Mouse (Mus musculus): ENCODE measurements around the gene Ttf1.

Gene Ttf1

DNA sequence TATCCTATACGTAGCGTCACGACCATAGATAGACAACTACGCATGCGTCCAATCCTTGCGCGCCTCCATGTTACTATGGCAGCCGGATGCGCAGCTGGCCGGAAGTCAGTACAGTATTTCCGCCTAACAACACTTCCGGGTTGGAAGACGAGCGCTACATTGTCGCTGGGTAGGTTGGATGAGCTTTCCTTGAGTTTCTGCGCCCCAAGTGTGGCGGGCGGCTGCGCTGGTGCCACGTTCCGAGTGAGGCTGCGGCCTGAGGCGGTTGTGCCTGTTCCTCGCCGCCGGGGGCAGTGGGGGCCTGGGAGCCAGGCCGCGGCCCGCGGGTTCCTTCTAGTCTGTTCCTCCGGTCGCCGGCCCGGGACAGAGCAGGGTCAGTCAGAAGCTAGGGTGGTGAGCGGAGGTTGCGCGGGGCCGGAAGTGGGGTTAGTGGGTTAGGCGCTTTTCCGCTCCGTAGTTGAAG, at the start of gene Ttf1:
TSS of gene Ttf1 (plus strand) at position 128 of the 463 bp plus-strand sequence.
- peak; percentile 82 for DNase-seq (ENCODE audit: low read depth)

DNA sequence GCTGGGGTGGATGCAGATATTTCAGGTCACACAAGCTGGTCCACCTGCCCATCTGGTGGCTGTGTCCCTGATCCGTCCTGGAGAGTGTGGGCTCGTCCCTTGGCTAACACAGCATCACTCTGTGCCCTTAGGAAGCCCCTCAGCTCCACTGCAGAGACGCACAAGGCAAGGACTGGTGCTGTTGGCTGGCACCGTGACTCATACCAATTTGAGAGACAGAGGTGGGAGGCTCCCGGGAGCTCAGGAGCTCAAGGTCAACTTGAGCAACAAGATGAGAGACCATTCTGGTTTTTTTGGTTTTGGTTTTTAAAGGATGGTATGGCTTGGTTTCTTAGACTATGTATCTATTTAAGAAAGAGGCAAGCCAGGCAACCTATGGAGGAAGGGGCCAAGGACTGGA, 47.5 kb upstream of the Ttf1 start:
- DNase-seq (ENCODE audit: low read depth), result no peak

DNA sequence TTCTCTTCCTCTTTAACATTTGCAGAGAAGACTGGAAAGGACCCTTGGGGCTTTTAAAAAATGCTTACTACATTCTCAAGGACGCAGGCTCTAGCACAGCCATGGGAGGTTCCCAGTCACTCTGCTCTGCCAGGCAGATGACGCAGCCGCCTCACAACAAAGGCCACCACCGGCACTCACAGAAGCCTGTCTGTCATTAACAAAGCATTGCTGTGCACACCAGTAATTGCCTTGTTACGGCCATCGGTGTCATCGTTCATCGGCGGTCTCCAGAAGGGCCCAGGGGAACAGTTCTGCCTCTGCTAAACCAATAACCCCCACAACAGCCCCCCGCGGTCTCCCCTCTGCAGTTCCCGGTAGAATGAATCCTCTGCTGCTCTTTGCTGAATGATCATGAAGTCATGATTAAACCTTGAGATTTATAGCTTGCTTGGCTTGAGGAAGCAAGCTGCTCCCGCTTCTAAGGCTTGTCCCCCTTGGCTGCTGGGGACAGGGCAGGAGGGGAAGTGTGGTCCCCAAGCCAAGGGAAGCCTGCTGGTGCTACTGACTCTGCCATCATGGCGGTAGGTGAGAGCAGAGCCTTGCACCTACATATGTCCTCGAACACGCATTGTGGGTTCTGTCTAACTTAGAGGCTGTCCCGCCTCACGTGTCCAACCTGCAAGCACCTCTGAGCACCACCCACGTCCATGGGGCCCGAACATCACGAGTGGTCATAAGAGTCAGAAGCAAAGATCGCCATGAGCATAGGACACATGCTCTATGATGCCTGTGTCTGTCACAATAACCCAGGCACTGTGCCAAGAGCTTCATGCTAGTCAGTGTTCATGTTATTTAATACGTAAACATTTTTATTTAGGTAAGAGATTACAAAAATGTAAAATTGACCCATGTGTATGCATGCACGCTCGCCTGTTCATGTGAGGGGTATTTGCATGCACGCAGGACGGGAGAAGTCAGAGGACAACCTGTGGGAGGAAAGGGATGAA, 43.2 kb upstream of the Ttf1 start:
- no peak for DNase-seq (ENCODE audit: low read depth)

- no peak for DNase-seq (ENCODE audit: low read depth)
Observed at GRCm38 (mm10) chr2:29018680-29019079, 41.4 kb upstream of the Ttf1 start.

- DNase-seq (ENCODE audit: low read depth), result no peak
Observed at GRCm38 (mm10) chr2:29021025-29021424, 39.0 kb upstream of the Ttf1 start.

DNA sequence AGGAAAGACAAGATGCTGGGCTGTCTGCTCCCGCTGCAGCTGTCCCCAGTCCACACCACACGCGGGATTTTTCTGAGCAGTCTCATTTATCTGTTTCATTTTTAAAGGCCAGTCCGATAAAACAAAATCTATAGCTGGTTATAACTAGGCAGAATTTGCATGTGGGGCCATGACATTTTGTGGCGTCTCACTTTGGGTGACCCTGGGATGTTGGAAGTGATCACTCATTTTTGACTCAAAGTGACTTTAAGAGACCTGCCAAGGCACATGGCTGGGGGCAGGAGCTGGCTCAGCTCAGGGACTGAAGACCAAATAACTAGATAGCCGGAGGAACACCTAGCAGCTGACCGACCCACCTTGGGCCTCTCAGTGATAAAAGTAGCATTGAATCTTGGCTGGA, 37.1 kb upstream of the Ttf1 start:
- no peak for DNase-seq (ENCODE audit: low read depth)

- no peak for DNase-seq (ENCODE audit: low read depth)
Observed at GRCm38 (mm10) chr2:29025284-29025683, 34.8 kb upstream of the Ttf1 start.

DNA sequence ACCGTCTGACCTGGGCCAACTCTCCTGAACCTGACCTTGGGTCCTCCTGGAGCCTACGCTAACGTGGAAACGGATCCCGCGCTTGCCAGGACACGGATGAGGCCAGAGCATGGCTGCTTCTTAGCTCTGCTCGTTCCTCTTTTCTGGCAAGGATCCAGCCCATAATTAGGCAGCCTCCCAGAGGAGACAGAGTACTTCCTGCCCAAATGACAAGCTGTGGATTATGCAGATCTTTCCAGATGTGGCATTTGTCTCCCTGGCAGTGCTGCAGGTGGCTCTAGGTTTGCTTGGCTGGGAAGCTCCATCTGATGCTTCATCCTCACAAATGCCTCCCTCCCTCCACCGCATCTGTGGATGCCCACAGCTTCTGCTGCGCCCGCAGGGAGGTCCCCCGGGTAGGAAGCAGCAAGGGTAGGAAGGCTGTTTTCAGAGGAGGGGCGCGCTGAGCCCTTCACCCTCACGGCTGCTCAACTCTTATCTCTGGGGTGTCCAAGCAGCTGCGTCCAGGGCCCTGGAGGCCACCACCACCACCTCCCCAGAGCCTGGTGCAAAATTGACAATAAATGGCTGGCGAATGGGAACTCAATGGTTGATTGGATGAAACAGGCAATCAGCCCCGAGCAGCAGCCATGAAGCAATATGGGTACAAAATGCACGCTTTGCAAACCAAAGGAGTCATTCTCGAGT, 29.9 kb upstream of the Ttf1 start:
- no peak for DNase-seq (ENCODE audit: low read depth)

- DNase-seq (ENCODE audit: low read depth), result no peak
Observed at GRCm38 (mm10) chr2:29031951-29032350, 28.1 kb upstream of the Ttf1 start.

DNA sequence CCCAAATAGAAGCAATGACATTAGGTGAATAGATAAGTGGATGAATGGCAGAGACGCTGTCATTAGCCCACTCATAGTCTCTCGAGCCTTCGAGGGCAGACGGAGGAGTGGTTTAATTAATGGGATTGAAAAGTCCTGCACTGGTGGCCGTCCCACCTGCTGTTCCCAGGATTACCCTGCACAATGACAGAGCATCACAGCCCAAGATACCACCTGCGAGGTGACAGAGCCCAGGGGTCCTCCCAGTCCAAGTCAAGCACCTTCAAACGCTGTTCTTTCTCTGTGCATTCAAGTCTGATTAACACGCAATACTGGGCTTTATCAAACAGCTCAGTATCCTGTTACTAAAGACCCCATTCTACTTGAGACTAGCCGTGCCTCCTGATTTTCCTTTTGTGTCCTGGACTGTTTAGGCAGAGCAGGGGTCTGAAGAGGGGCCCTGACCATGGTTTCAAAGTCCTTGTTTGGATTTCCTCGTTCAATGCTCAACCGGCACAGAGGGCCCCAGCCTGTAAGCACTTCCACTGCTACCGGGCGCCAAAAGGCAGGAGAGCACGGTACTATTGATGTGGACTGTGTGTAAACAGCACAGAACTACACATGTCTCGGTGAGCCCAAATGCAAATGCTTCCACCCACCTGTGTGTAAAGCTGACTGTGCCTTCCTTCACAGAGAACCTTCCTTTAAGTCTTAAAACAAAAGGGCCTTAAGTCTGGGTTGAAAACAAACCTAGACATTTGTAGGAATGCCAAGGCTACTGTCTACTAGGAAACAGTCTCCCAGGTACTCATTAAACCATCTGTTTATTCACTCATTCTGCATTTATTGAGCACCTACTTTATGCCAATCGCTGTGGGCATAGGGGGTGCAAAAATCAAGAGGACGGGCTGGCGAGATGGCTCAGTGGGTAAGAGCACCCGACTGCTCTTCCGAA, 25.3 kb upstream of the Ttf1 start:
- no peak for DNase-seq (ENCODE audit: low read depth)

DNA sequence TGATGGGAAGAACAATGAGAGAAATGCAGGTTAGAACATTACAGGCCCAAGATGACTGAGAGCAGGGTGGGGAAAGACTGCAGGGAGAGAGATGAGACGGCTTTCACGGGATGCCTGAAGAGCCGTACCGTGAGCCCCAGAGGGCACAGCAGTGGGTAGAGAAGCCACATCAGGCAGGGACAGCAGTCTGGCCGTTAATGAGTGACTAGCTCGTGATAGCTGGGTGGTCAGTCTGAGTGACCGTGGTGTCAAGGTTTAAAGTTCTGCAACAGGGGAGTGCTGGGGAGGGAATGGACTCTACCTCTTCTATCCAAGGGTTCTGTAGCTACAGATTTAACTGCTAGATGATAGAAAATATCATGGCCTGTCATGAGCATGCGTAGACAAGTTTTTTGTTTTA, 24.4 kb upstream of the Ttf1 start:
- DNase-seq (ENCODE audit: low read depth), result no peak

DNA sequence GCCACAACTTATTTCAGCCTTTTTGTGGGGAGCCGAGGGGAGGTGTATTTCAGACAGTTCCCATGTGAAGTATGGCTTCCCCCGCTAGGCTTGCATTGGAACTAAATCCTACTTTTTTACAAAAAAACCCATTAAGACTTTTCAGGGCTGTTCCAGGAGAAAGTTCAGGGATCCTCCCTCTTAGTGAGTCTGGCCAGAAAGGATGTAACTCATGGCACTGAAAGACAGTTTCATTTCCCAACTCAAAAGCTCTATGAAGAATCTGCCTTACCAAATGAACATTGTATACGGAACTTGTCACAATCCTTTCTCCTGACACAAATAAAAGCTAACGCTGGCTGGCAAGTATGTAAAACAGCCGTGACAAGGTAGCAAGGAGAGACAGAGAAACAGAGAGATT, 20.3 kb upstream of the Ttf1 start:
- DNase-seq (ENCODE audit: low read depth), result no peak

GRCm38 (mm10) chr2:29040594-29041476, 19.2 kb upstream of the Ttf1 start:
- no peak for DNase-seq (ENCODE audit: low read depth)

GRCm38 (mm10) chr2:29041477-29041768, 18.6 kb upstream of the Ttf1 start:
- DNase-seq (ENCODE audit: low read depth), result no peak

DNA sequence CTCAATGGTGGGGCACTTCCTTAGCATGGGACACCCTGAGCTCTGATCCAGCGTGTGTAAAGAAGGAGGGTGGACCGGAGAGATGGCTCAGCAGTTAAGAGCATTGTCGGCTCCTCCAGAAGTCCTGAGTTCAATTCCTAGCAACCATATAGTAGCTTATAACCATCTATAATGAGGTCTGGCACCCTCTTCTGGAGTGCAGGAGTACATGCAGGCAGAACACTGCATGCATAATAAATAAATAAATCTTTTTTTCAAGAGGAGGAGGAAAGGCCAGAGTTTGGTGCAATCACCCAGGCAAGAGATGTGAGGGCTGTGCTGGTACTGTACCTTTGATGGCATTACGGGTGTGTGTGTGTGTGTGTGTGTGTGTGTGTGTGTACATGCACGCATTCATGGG, 17.9 kb upstream of the Ttf1 start:
- no peak for DNase-seq (ENCODE audit: low read depth)

GRCm38 (mm10) chr2:29046151-29046550, 13.9 kb upstream of the Ttf1 start:
- DNase-seq (ENCODE audit: low read depth), result no peak

DNA sequence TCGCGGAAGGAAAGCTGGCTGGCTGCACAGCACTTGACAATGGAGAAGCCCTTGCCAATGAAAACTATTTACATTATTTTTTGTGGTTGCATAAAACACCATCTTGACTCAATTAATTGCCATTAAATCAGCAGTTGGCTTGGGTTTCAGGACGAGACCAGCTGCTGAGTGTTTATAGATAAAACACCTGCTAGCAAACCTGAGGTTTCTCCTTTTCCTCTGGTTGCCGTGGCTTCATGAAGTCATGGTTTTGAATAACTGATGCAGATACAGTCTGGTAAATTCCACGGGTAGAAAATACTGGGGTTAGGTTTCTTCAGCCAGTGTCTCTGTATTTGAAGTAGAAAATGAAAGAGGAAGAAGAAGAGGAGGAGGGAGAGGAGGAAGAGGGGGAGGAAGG, 8.1 kb upstream of the Ttf1 start:
- DNase-seq (ENCODE audit: low read depth), result no peak

GRCm38 (mm10) chr2:29052943-29053454, 7.1 kb upstream of the Ttf1 start:
- no peak for DNase-seq (ENCODE audit: low read depth)

DNA sequence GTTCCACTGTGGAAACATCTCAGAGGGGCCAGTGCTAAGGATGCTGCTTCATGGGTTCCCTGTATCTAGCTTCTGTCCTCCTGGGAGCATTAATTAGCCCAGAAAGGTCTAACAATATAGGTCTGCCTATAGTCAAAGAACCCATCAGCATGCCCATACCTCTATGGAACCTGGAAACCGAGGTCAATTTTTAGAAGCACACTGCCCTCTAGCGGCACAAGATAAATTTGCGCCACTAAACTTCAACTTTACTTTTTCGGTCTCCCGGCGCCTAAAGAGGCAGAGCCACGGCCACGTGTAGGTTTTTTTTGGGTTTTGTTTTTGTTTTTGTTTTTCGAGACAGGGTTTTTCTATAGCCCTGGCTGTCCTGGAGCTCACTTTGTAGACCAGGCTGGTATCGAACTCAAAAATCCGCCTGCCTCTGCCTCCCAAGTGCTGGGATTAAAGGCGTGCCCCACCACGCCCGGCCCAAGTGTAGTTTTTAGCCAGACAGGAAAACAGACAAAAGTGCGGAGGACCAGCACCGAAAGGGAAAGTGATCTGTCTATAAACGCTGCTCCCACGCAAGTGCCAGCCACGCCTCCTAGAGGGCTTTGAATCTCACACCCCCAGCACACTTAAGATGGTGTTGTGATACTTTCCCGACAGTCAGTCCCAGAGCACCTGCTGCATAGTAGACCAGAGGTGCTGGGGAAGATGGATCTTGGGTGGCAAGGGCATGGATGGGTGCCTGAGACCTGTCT, 6.1 kb upstream of the Ttf1 start:
- DNase-seq (ENCODE audit: low read depth), result no peak

- no peak for DNase-seq (ENCODE audit: low read depth)
Observed at GRCm38 (mm10) chr2:29054545-29054935, 5.5 kb upstream of the Ttf1 start.
